Mouse (Mus musculus) midbrain, postnatal 0 days (tissue): ENCODE measurements around the gene Nbr1. TPM values are rescaled to one million over a fixed set of nuclear protein-coding genes. Genes with fewer than 3 reads are reported as not detected.
"Not testable (repeated sequence)": the region's sequence is repeated elsewhere in the genome, so short reads cannot be mapped to it uniquely, and the experiment has no call there.

Experiments used
- ATAC-seq: fragments of 200-750 bp; cut with Nextera tagmentation; 2 replicates; pipeline ENCODE4 v1.8.0; 2017; ENCODE audit warnings: moderate number of reproducible peaks, mild to moderate bottlenecking, moderate TSS enrichment, moderate library complexity; ENCODE audit not compliant: low FRiP score
- DNase-seq: peaks from one replicate; pipeline ENCODE4 v3.0.0-alpha.2; 2015; ENCODE audit warnings: low spot score
- H3K27ac ChIP-seq: fragments of 300-500 bp; sonication (generic); 2 replicates; pipeline ENCODE4 v1.5.1; 2014; ENCODE audit warnings: low read depth, mild to moderate bottlenecking, low read length, mixed read lengths
- H3K27me3 ChIP-seq: fragments of 300-500 bp; sonication (generic); 2 replicates; pipeline ENCODE4 v1.6.1; 2014; ENCODE audit warnings: low read length, control low read depth, mixed read lengths; ENCODE audit not compliant: insufficient read depth
- H3K36me3 ChIP-seq: fragments of 300-500 bp; sonication (generic); 2 replicates; pipeline ENCODE4 v1.6.1; 2014; ENCODE audit warnings: low read length, control low read depth, mixed read lengths; ENCODE audit not compliant: insufficient read depth
- H3K4me1 ChIP-seq: fragments of 300-500 bp; sonication (generic); 2 replicates; pipeline ENCODE4 v1.6.1; 2014; ENCODE audit warnings: mild to moderate bottlenecking, control low read depth, antibody characterized with exemption, low read length, mixed read lengths; ENCODE audit not compliant: insufficient read depth
- H3K4me2 ChIP-seq: fragments of 300-500 bp; sonication (generic); 2 replicates; pipeline ENCODE4 v1.6.1; 2014; ENCODE audit warnings: low read depth, mild to moderate bottlenecking, low read length, mixed read lengths; ENCODE audit not compliant: poor library complexity, severe bottlenecking
- H3K4me3 ChIP-seq: fragments of 300-500 bp; sonication (generic); 2 replicates; pipeline ENCODE4 v1.5.1; 2014; ENCODE audit warnings: low read depth, mild to moderate bottlenecking, low read length, moderate library complexity
- H3K9ac ChIP-seq: fragments of 300-500 bp; sonication (generic); replicated peaks from 2 replicates; pipeline ENCODE4 v1.6.1; 2014; ENCODE audit warnings: mild to moderate bottlenecking, low read length, moderate library complexity, mixed read lengths; ENCODE audit not compliant: poor library complexity, severe bottlenecking
- H3K9me3 ChIP-seq: fragments of 300-500 bp; sonication (generic); 2 replicates; pipeline ENCODE4 v1.6.1; 2016; ENCODE audit warnings: low read length, control low read depth
- CTCF ChIP-seq: IDR thresholded peaks from 2 replicates; pipeline ENCODE4 v1.5.1; 2016; ENCODE audit warnings: antibody characterized with exemption, mild to moderate bottlenecking
- WGBS: fragments of 180-500 bp; shearing (Covaris S2); extraction: QIAGEN DNeasy Blood & Tissue Kit; methylation state at CpG from one replicate; pipeline ENCODE4 v1.1.7; 2014; 5-methylcytosine and 5-hydroxymethylcytosine counted together
- polyA plus RNA-seq: library from polyadenylated mRNA; unstranded; fragments of >200 nt; fragmentation: Nextera tagmentation; extraction: Ambion mirVana; gene quantifications from 2 replicates; pipeline ENCODE4 v1.2.1, GENCODE M21; 2015
- total RNA-seq: library from RNA; depleted of rRNA; stranded (reverse); fragments of >200 nt; gene quantifications from 2 replicates; pipeline ENCODE4 v1.2.3, GENCODE M21; 2014; rRNA removed

Gene Nbr1
- total and polyA plus RNA-seq, 2 experiments from 2014 or later = 56.3 to 128 TPM

DNA sequence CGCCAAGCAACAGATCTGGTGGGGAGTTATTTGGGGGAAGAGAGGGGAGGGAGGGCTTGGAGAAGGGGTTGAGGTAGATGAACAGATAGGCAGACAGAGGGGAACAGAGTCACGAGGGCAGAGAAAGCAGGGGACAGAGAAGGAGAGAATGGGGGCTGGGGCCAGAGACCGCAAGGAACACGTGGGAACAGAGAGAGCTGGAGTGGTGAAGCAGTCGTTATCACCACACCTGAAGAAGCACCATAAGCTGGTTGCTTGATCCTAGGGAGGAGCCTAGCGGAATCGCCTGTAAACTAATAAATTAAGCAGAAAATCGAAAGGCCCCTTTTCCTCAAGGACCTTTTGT lies 74.7 kb downstream of the Nbr1 start:
- Histone ChIP-seq H3K4me2 (peak overlapping the region; percentile 96), H3K4me1 (no peaks in the 10 kb centered on the region), H3K36me3 (no peaks in the 10 kb centered on the region), H3K27me3 (no peaks in the 10 kb centered on the region), H3K4me3 (peak overlapping the region; percentile 31), H3K9me3 (no peaks in the 10 kb centered on the region), H3K9ac (peak overlapping the region; percentile 60; the same call in 1 of the 2 replicates), H3K27ac (peak overlapping the region; percentile 91)
- ATAC-seq (peak; percentile 35; the same call in 1 of the 2 replicates), DNase-seq (no peak)
- WGBS = 7% methylated on average over 8 of the region's 8 CpGs
- no peak for TF ChIP-seq CTCF

DNA sequence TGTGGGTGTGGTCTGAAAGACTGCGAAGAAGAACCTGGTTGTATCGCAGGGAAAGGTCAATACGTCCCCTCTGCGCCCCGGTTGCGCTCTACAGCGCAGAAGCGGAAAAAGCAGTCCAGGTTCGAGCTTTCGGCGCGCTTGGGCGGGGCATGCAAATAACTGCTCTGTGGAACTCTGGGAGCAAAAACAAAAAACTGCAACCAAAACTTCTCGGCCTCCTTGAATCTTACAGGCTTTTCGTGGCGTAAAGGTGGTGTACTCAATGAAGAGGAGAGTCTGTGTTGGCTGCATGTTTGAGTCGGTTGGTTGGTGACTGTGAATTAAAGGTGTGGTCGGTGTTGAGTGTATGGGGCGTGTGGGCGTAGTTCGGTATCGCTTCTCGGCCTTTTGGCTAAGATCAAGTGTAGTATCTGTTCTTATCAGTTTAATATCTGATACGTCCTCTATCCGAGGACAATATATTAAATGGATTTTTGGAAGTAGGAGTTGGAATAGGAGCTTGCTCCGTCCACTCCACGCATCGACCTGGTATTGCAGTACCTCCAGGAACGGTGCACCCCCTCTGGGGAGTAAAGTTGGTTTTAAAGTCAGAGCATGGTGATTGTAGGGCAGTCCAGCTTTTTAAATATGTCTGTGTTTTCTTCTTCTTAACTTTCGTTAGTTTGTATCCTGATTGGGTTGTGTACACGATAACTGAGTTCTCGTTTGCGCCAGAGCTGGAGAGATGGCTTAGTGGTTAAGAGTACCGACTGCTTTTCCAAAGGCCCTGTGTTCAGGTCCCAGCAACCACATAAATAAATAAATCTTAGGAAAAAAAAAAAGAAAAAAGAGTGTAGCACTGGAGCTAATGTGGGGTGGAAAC lies 75.3 kb downstream of the Nbr1 start, which contains the start of gene Rdm1:
Gene Rdm1 (plus strand): TSS at position 201 of the 862 bp plus-strand sequence.
- peak within 1 kb of the TSS; percentile 60 for H3K9ac ChIP-seq
- H3K4me3 ChIP-seq = peak within 1 kb of the TSS; percentile 53
- under 1% methylated on average over 32 of the region's 34 CpGs for WGBS
- no peak for TF ChIP-seq CTCF
- H3K27ac ChIP-seq = peak within 1 kb of the TSS; percentile 91
- peak; percentile 89 for ATAC-seq
- peak; percentile 89 for DNase-seq
- H3K4me1 ChIP-seq = no peaks in the 10 kb centered on the region
- no peaks in the 10 kb centered on the region for H3K9me3 ChIP-seq
- H3K27me3 ChIP-seq = no peaks in the 10 kb centered on the region
- H3K36me3 ChIP-seq = no peaks in the 10 kb centered on the region
- H3K4me2 ChIP-seq = peak within 1 kb of the TSS; percentile 96

DNA sequence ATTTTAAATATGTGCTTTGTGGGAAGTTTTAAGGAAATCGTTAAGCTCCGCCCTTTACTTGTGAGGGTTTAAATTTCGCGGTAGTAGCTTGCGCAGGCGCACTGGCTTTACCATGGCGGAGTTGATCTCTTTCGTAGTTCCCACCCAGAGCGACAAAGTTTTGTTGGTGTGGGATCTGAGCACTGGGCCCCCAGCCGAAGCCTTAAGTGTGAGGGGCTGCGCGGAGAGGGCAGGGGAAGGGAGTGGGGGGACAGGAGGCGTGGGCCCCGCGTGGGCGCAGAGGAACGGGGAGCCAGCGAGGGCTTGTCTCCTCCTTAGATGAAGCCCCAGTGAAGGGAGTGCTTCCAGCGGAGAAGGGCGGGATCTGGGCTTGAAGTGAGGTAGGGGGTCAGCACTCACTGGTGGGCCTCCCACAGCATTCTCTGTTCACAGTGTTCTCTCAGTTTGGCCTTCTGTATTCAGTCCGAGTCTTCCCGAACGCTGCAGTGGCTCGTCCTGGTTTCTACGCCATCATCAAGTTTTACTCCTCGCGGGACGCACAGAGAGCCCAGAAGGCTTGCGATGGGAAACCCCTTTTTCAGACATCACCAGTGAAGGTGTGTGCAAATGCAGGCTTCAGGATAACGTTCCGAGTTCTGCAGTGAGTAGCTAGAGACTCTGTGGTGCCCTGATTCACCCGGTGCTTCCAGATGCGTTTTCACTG lies 76.1 kb downstream of the Nbr1 start:
- Histone ChIP-seq H3K27ac (peak overlapping the region; percentile 71), H3K9ac (peak overlapping the region; percentile 46), H3K4me1 (no peaks in the 10 kb centered on the region), H3K9me3 (no peaks in the 10 kb centered on the region), H3K4me2 (peak overlapping the region; percentile 96), H3K4me3 (peak overlapping the region; percentile 53), H3K36me3 (no peaks in the 10 kb centered on the region), H3K27me3 (no peaks in the 10 kb centered on the region)
- no peak for TF ChIP-seq CTCF
- WGBS = 1% methylated on average over 33 of the region's 33 CpGs
- peak; percentile 92 for DNase-seq
- ATAC-seq = peak; percentile 67

DNA sequence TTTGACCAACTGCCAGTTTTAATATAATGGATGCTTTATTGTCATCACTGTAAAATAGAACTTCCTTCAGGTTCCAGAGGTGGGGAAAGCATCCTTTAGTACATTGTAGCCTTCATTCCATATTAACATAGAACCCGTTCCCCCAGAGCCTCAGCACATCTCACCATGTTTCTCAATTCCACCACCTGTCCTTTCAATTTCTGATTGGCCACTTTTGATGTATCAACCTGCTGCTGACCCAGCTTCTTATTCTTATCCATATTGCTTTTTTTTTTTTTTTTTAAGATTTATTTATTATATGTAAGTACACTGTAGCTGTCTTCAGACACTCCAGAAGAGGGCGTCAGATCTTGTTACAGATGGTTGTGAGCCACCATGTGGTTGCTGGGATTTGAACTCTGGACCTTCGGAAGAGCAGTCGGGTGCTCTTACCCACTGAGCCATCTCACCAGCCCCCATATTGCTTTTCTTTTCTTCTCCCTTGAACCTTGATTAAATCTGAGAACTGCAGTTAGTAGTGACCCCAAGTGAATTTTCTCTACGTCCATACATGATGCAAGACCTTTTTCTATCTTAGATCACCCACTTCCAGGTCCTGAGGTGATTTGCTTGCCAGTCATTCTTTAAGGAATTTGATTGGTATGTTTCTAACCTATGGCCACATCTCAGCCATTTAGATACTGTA lies 76.9 kb downstream of the Nbr1 start:
- not testable (repeated sequence) for H3K4me1 ChIP-seq, ATAC-seq, H3K9ac ChIP-seq, DNase-seq, H3K36me3 ChIP-seq, H3K9me3 ChIP-seq, H3K4me3 ChIP-seq, H3K27ac ChIP-seq, H3K27me3 ChIP-seq
- WGBS = 67% methylated on average over 4 of the region's 5 CpGs
- H3K4me2 ChIP-seq = peak overlapping the region; percentile 96; the same call in 1 of the 2 replicates

Other genes with a start within 250 kb of the Nbr1 start
- 94.4 and 209 TPM in 2 replicates for gene Becn1, start 249.9 kb upstream of the Nbr1 start, total RNA-seq
- gene Becn1, start 249.9 kb upstream of the Nbr1 start, polyA plus RNA-seq = 145 and 150 TPM in 2 replicates
- 69.1 and 74.0 TPM in 2 replicates for gene Psme3, start 235.9 kb upstream of the Nbr1 start, total RNA-seq
- 75.0 and 76.5 TPM in 2 replicates for gene Psme3, start 235.9 kb upstream of the Nbr1 start, polyA plus RNA-seq
- gene Aoc2, start 227.1 kb upstream of the Nbr1 start, total RNA-seq = 5.3 and 6.7 TPM in 2 replicates
- gene Aoc2, start 227.1 kb upstream of the Nbr1 start, polyA plus RNA-seq = 0.64 and 0.77 TPM in 2 replicates
- 0.66 and 1.2 TPM in 2 replicates for gene Aoc3, start 221.5 kb upstream of the Nbr1 start, total RNA-seq
- 0.07 and 0.20 TPM in 2 replicates for gene Aoc3, start 221.5 kb upstream of the Nbr1 start, polyA plus RNA-seq
- gene G6pc, start 184.6 kb upstream of the Nbr1 start, total RNA-seq = not detected in 2 replicates
- not detected in 2 replicates for gene G6pc, start 184.6 kb upstream of the Nbr1 start, polyA plus RNA-seq
- 67.4 and 78.3 TPM in 2 replicates for gene Aarsd1, start 134.5 kb upstream of the Nbr1 start, total RNA-seq
- 96.3 and 107 TPM in 2 replicates for gene Aarsd1, start 134.5 kb upstream of the Nbr1 start, polyA plus RNA-seq
- gene Gm27029, start 127.4 kb upstream of the Nbr1 start, total RNA-seq = 1.8 and 5.7 TPM in 2 replicates
- gene Gm27029, start 127.4 kb upstream of the Nbr1 start, polyA plus RNA-seq = 6.3 and 6.8 TPM in 2 replicates
- gene Rundc1, start 127.1 kb upstream of the Nbr1 start, total RNA-seq = 10.4 and 12.9 TPM in 2 replicates
- gene Rundc1, start 127.1 kb upstream of the Nbr1 start, polyA plus RNA-seq = 24.2 and 25.2 TPM in 2 replicates
- 0.66 and 2.7 TPM in 2 replicates for gene Ptges3l, start 126.8 kb upstream of the Nbr1 start, total RNA-seq
- gene Ptges3l, start 126.8 kb upstream of the Nbr1 start, polyA plus RNA-seq = 2.9 TPM in 2 replicates
- 605 and 614 TPM in 2 replicates for gene Rpl27, start 109.9 kb upstream of the Nbr1 start, total RNA-seq
- 227 and 260 TPM in 2 replicates for gene Rpl27, start 109.9 kb upstream of the Nbr1 start, polyA plus RNA-seq
- gene Ifi35, start 103.7 kb upstream of the Nbr1 start, total RNA-seq = 1.9 and 3.3 TPM in 2 replicates
- gene Ifi35, start 103.7 kb upstream of the Nbr1 start, polyA plus RNA-seq = 4.5 TPM in 2 replicates
- gene Rnd2, start 87.2 kb upstream of the Nbr1 start, total RNA-seq = 90.5 and 96.3 TPM in 2 replicates
- gene Rnd2, start 87.2 kb upstream of the Nbr1 start, polyA plus RNA-seq = 95.7 and 104 TPM in 2 replicates
- gene Vat1, start 85.9 kb upstream of the Nbr1 start, total RNA-seq = 313 and 334 TPM in 2 replicates
- gene Vat1, start 85.9 kb upstream of the Nbr1 start, polyA plus RNA-seq = 143 and 146 TPM in 2 replicates
- 2.8 and 5.1 TPM in 2 replicates for gene Brca1, start 194 bp upstream of the Nbr1 start, total RNA-seq
- gene Brca1, start 194 bp upstream of the Nbr1 start, polyA plus RNA-seq = 0.84 and 0.90 TPM in 2 replicates
- gene Tmem106a, start 30.1 kb downstream of the Nbr1 start, total RNA-seq = 1.5 and 3.0 TPM in 2 replicates
- gene Tmem106a, start 30.1 kb downstream of the Nbr1 start, polyA plus RNA-seq = 3.5 and 3.6 TPM in 2 replicates
- not detected in 2 replicates for gene Gm11634, start 47.1 kb downstream of the Nbr1 start, total RNA-seq
- not detected in 2 replicates for gene Gm11634, start 47.1 kb downstream of the Nbr1 start, polyA plus RNA-seq
- gene Rdm1, start 75.0 kb downstream of the Nbr1 start, total RNA-seq = 2.8 and 3.6 TPM in 2 replicates
- gene Rdm1, start 75.0 kb downstream of the Nbr1 start, polyA plus RNA-seq = 8.3 and 9.2 TPM in 2 replicates
- 4.5 and 6.9 TPM in 2 replicates for gene Arl4d, start 113.4 kb downstream of the Nbr1 start, total RNA-seq
- 5.7 and 7.1 TPM in 2 replicates for gene Arl4d, start 113.4 kb downstream of the Nbr1 start, polyA plus RNA-seq
- gene Dhx8, start 180.8 kb downstream of the Nbr1 start, total RNA-seq = 25.7 and 28.5 TPM in 2 replicates
- 22.2 and 30.6 TPM in 2 replicates for gene Dhx8, start 180.8 kb downstream of the Nbr1 start, polyA plus RNA-seq
- gene Etv4, start 233.2 kb downstream of the Nbr1 start, total RNA-seq = 25.6 and 30.4 TPM in 2 replicates
- 18.4 and 18.5 TPM in 2 replicates for gene Etv4, start 233.2 kb downstream of the Nbr1 start, polyA plus RNA-seq